Mouse (Mus musculus) hindbrain, embryonic 14.5 days (tissue): Measurements from ENCODE around the gene Aurkb. TPM values are rescaled to one million over a fixed set of nuclear protein-coding genes. Genes with fewer than 3 reads are reported as not detected.

ENCODE experiments used
- ATAC-seq: fragments of 200-750 bp; cut with Nextera tagmentation; 2 replicates; pipeline ENCODE4 v1.8.0; 2017; ENCODE audit warnings: moderate number of reproducible peaks, mild to moderate bottlenecking, moderate TSS enrichment, moderate library complexity; ENCODE audit not compliant: low FRiP score
- DNase-seq: peaks from one replicate; pipeline ENCODE4 v3.0.0-alpha.2; 2015; ENCODE audit warnings: low spot score
- H3K27ac ChIP-seq: fragments of 300-500 bp; sonication (generic); 2 replicates; pipeline ENCODE4 v1.5.1; 2014; ENCODE audit warnings: mild to moderate bottlenecking, moderate library complexity
- H3K27me3 ChIP-seq: fragments of 300-500 bp; sonication (generic); 2 replicates; pipeline ENCODE4 v1.6.1; 2014; ENCODE audit warnings: mild to moderate bottlenecking, low read length, mixed read lengths; ENCODE audit not compliant: control insufficient read depth, insufficient read depth
- H3K36me3 ChIP-seq: fragments of 300-500 bp; sonication (generic); replicated peaks from 2 replicates; pipeline ENCODE4 v1.6.1; 2014; ENCODE audit not compliant: control insufficient read depth, insufficient read depth
- H3K4me1 ChIP-seq: fragments of 300-500 bp; sonication (generic); replicated peaks from 2 replicates; pipeline ENCODE4 v1.6.1; 2014; ENCODE audit warnings: antibody characterized with exemption, low read length, mixed read lengths; ENCODE audit not compliant: control insufficient read depth, insufficient read depth
- H3K4me2 ChIP-seq: fragments of 300-500 bp; sonication (generic); replicated peaks from 2 replicates; pipeline ENCODE4 v1.6.1; 2014; ENCODE audit warnings: mild to moderate bottlenecking, moderate library complexity
- H3K4me3 ChIP-seq: fragments of 300-500 bp; sonication (generic); replicated peaks from 2 replicates; pipeline ENCODE4 v1.5.1; 2014; ENCODE audit warnings: mild to moderate bottlenecking, low read length
- H3K9ac ChIP-seq: fragments of 300-500 bp; sonication (generic); 2 replicates; pipeline ENCODE4 v1.6.1; 2014
- H3K9me3 ChIP-seq: fragments of 300-500 bp; sonication (generic); 2 replicates; pipeline ENCODE4 v1.6.1; 2016; ENCODE audit warnings: low read length; ENCODE audit not compliant: control insufficient read depth
- WGBS: fragments of 180-500 bp; shearing (Covaris S2); extraction: QIAGEN DNeasy Blood & Tissue Kit; methylation state at CpG from one replicate; pipeline ENCODE4 v1.1.7; 2014; 5-methylcytosine and 5-hydroxymethylcytosine counted together
- polyA plus RNA-seq: library from polyadenylated mRNA; unstranded; fragments of >200 nt; fragmentation: Nextera tagmentation; extraction: Ambion mirVana; gene quantifications from 2 replicates; pipeline ENCODE4 v1.2.1, GENCODE M21; 2014

The Aurkb gene
- polyA plus RNA-seq, 1 experiment from 2014 or later, result 17.0 TPM

DNA sequence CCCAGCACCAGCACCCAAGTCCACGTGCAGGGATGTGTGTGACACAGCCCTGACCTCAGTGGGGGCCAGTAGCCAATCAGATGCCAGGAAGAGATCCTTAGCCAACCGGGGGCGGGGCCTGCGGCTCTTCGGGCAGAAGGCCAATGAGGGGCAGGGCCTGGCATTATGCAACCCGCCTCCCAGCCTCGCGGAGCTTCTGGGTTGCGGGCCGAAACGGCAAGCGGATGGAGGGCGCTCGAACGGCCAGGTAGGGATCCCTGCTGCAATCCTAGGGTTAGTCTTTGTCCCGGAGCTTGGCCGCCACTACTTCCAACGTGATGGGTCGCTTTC lies 53.3 kb downstream of the Aurkb start:
- Histone ChIP-seq H3K27me3 (no peaks in the 10 kb centered on the region), H3K4me2 (peak overlapping the region; percentile 74), H3K9ac (peak overlapping the region; percentile 68), H3K9me3 (no peaks in the 10 kb centered on the region), H3K36me3 (peaks cover 29% of the 10 kb centered on the region), H3K4me1 (peaks cover 44% of the 10 kb centered on the region), H3K4me3 (peak overlapping the region; percentile 46), H3K27ac (peak overlapping the region; percentile 56)
- ATAC-seq (peak; percentile 14), DNase-seq (peak; percentile 87)
- under 1% methylated on average over 19 of the region's 19 CpGs for WGBS

DNA sequence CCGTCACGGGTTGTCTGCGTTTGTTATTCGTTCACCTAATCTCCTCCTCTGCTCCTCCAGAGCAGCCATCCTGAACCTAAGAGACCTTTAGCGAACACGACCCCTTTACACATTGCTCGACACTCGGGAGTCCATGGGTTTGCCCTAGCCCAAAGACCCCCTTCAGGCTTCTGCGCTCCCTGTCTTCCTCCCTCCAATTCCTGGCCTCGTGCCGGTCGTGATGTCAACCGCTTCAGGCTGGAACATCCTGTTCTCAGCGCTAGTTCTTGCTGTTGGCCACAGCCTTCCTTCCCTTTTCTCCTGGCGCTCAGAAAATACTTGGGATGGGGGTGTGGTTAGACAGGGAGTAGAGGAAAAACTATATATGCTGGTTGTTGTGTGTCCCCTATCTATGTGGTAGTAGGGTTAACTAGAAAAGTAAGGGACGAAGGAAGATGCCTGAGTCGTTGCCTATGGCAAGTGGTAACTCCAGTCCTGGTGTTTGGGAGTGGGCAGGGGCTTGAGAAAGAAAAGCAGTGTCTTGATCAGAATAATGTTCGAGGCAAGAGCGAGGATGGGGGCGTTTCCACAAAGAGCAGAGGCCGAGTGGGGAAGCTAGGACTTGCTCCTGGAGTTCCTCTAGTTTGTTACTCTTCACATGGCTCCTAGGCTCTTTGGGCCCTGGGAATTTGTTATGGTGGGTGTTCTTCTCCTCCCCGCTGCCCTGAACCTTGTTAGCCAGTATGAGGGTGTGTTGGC lies 53.9 kb downstream of the Aurkb start:
- Histone ChIP-seq H3K36me3 (peaks cover 35% of the 10 kb centered on the region), H3K27ac (peak overlapping the region; percentile 56), H3K9ac (peak overlapping the region; percentile 68), H3K27me3 (no peaks in the 10 kb centered on the region), H3K4me1 (peaks cover 44% of the 10 kb centered on the region), H3K4me3 (peak overlapping the region; percentile 46), H3K4me2 (peak overlapping the region; percentile 74), H3K9me3 (no peaks in the 10 kb centered on the region)
- DNase-seq, result peak; percentile 53
- WGBS, result under 1% methylated on average over 22 of the region's 22 CpGs
- no peak for ATAC-seq

DNA sequence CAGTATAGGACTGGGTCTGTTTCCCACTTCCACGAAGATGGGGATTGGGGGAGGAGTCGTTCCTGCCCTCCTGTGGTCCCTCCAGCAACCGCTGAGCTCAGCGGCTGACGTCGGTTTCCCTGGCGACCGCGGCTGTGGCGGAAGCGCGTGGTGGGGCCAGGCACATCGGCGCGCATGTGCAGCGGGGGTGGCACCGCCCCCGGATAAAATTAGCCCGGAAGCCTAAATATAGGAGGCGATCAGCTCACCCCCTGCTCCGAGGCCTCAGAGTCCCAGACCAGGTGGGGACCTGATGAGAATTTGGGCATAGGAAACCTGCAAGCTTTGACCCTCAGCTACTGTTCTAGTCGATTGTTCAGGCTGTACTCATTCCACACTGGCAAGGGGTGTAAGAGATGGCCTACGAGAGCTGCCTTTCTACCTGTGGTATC lies 54.5 kb downstream of the Aurkb start:
- Histone ChIP-seq H3K9me3 (no peaks in the 10 kb centered on the region), H3K4me2 (peak overlapping the region; percentile 74), H3K9ac (peak overlapping the region; percentile 68), H3K4me1 (peaks cover 44% of the 10 kb centered on the region), H3K27ac (peak overlapping the region; percentile 56), H3K4me3 (peak overlapping the region; percentile 46), H3K36me3 (peaks cover 41% of the 10 kb centered on the region), H3K27me3 (no peaks in the 10 kb centered on the region)
- WGBS, result under 1% methylated on average over 23 of the region's 23 CpGs
- ATAC-seq, result peak; percentile 13; the same call in 1 of the 2 replicates
- DNase-seq, result peak; percentile 82

DNA sequence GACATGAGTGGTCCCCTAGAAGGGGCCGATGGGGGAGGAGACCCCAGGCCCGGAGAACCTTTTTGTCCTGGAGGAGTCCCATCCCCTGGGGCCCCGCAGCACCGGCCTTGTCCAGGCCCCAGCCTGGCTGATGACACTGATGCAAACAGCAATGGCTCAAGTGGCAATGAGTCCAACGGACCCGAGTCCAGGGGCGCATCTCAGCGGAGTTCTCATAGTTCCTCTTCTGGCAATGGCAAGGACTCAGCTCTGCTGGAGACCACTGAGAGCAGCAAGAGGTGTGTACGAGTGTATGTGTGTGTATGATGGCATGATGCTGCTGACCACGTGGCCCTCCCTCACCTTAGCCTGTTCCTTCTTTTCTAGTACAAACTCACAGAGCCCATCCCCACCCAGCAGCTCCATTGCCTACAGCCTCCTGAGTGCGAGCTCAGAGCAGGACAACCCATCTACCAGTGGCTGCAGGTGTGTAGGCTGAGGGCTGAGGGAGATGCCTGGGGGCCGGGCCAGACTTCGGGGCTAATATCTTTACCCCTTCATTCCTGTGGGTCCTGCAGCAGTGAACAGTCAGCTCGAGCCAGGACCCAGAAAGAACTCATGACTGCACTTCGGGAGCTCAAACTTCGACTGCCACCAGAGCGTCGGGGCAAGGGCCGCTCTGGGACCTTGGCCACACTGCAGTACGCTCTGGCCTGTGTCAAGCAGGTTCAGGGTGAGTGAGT lies 55.4 kb downstream of the Aurkb start:
- Histone ChIP-seq H3K9ac (peak overlapping the region; percentile 68; the same call in 1 of the 2 replicates), H3K27ac (no peak overlapping the region), H3K4me2 (peak overlapping the region; percentile 74), H3K9me3 (no peaks in the 10 kb centered on the region), H3K4me1 (peaks cover 38% of the 10 kb centered on the region), H3K27me3 (no peaks in the 10 kb centered on the region), H3K4me3 (peak overlapping the region; percentile 46), H3K36me3 (peaks cover 50% of the 10 kb centered on the region)
- WGBS, result 91% methylated on average over 20 of the region's 20 CpGs
- DNase-seq, result no peak
- no peak for ATAC-seq

Other genes starting within 250 kb of the Aurkb start
- gene Ndel1, start 173.8 kb upstream of the Aurkb start, polyA plus RNA-seq, result 91.2 and 97.1 TPM in 2 replicates
- gene Rnf222, start 157.1 kb upstream of the Aurkb start, polyA plus RNA-seq, result not detected in 2 replicates
- 573 and 680 TPM in 2 replicates for gene Rpl26, start 144.1 kb upstream of the Aurkb start, polyA plus RNA-seq
- 0.52 and 0.56 TPM in 2 replicates for gene Odf4, start 118.6 kb upstream of the Aurkb start, polyA plus RNA-seq
- 20.1 and 23.4 TPM in 2 replicates for gene Arhgef15, start 88.2 kb upstream of the Aurkb start, polyA plus RNA-seq
- gene Slc25a35, start 77.5 kb upstream of the Aurkb start, polyA plus RNA-seq, result 2.0 and 2.3 TPM in 2 replicates
- 26.2 and 32.3 TPM in 2 replicates for gene Rangrf, start 70.5 kb upstream of the Aurkb start, polyA plus RNA-seq
- gene Pfas, start 37.2 kb upstream of the Aurkb start, polyA plus RNA-seq, result 12.7 and 15.3 TPM in 2 replicates
- gene Ctc1, start 29.7 kb upstream of the Aurkb start, polyA plus RNA-seq, result 54.4 and 58.9 TPM in 2 replicates
- 18.6 and 24.3 TPM in 2 replicates for gene Borcs6, start 14.1 kb downstream of the Aurkb start, polyA plus RNA-seq
- 40.3 and 40.7 TPM in 2 replicates for gene Tmem107, start 25.2 kb downstream of the Aurkb start, polyA plus RNA-seq
- 324 and 368 TPM in 2 replicates for gene Vamp2, start 42.8 kb downstream of the Aurkb start, polyA plus RNA-seq
- 9.6 and 10.1 TPM in 2 replicates for gene Per1, start 49.6 kb downstream of the Aurkb start, polyA plus RNA-seq
- 0.43 and 0.52 TPM in 2 replicates for gene Hes7, start 74.8 kb downstream of the Aurkb start, polyA plus RNA-seq
- gene 9130213A22Rik, start 76.9 kb downstream of the Aurkb start, polyA plus RNA-seq, result 0.39 and 0.56 TPM in 2 replicates
- gene Aloxe3, start 80.2 kb downstream of the Aurkb start, polyA plus RNA-seq, result 4.3 and 4.9 TPM in 2 replicates
- gene Alox12b, start 111.3 kb downstream of the Aurkb start, polyA plus RNA-seq, result 0.59 and 0.60 TPM in 2 replicates
- 0.25 and 0.30 TPM in 2 replicates for gene Alox8, start 152.2 kb downstream of the Aurkb start, polyA plus RNA-seq
- gene Gucy2e, start 191.4 kb downstream of the Aurkb start, polyA plus RNA-seq, result 0.29 and 0.34 TPM in 2 replicates